Mouse (Mus musculus): ENCODE results near the gene Gata5.

Gata5 gene

DNA sequence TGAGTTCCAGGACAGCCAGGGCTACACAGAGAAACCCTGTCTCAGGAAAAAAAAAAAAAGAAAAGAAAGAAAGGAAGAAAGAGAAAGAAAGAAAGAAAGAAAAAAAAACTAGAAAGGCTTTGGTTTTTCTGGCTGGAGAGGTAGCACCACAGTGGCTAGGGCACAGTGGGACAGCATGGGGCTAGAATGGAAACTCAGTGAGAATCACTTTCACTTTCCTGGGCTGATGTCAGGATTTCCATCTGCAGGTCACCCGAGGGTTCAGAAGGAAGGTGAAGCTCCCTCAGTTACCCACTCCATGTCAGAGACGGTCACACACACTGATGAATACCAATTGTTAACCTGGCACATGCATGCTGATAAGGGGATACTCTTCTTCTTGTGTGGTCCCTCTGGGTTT lies 26.8 kb downstream of the Gata5 start:
- in situ Hi-C loops (cut with MboI, MseI): no loop called here

DNA sequence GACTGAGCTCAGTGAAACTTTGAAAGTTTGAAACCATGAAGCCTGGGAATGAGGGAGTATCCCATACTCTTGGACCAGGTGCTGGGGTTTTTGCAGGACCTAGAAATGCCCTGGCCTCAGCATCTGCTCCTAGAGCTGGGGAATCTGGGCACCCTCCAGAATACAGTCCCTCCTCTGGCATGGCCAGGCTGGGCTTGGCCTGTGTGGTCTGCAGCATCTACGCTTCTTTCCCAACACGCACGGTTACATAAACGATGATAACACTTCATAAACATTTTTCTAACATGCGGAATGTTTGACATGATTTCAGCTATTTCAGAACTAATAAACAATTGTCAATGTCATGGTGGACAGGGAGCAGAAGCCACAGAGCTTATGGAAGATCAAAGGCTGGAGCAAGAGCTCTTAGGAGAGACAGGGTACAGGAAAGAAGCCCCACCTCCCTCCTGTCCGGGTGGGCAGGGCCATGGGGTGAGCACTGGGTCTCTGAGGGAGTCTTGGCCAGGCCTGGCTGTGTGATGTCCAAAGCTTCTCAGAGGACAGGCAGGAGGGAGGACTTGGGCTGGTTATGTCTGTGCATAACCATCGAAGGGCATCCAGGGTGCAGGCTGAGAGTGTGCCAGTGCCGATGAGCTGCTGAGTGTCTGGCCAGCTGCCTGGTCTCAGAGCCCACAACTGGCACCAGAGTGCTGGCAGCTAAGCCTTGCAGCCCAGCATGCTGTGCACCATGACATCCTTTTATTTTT lies 27.9 kb downstream of the Gata5 start:
- in situ Hi-C loops (cut with MboI, MseI): no loop called here

DNA sequence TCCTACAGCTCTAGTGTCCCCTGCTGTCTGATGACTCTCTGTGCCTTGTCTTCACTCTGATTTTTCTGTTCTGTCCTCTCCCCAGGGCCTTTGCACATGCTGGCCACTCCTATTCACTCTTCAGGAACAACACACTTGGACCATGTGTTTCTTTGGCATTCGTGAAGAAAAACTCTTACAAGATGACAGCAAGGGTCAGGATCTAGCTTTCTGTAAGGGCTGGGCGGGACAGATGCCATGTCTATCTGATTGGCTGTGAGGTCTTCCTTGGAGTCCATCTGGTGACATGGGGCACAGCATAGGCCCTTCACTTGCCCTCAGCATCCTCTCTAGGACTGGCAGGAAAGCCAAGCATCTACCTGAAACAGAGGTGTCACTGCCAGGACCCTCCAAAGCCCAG lies 28.5 kb downstream of the Gata5 start:
- in situ Hi-C loops (cut with MboI, MseI): no loop called here

GRCm38 (mm10) chr2:180305490-180305889 lies 29.0 kb downstream of the Gata5 start:
- in situ Hi-C loops (cut with MboI, MseI): no loop called here

- in situ Hi-C loops (cut with MboI, MseI): no loop called here
Measured at GRCm38 (mm10) chr2:180304554-180304953, 29.9 kb downstream of the Gata5 start.

- in situ Hi-C loops (cut with MboI, MseI): no loop called here
Measured at GRCm38 (mm10) chr2:180303468-180303867, 31.0 kb downstream of the Gata5 start.

DNA sequence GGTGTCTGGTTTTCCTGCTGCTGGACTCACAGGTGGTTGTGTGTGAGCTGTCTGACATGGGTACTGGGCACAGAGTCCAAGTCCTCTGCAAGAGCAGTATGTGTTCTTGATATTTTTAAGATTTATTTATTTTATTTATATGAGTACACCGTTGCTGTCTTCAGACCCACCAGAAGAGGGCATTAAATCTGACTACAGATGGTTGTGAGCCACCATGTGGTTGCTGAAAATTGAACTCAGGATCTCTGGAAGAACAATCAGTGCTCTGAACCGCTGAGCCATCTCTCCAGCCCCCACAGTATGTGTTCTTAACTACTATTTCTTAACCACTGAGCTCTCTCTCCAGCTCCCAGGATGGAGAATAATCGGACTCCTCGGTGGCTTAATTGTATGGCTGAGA lies 32.3 kb downstream of the Gata5 start:
- in situ Hi-C loops (cut with MboI, MseI): no loop called here

GRCm38 (mm10) chr2:180300771-180301170 lies 33.7 kb downstream of the Gata5 start:
- in situ Hi-C loops (cut with MboI, MseI): no loop called here

DNA sequence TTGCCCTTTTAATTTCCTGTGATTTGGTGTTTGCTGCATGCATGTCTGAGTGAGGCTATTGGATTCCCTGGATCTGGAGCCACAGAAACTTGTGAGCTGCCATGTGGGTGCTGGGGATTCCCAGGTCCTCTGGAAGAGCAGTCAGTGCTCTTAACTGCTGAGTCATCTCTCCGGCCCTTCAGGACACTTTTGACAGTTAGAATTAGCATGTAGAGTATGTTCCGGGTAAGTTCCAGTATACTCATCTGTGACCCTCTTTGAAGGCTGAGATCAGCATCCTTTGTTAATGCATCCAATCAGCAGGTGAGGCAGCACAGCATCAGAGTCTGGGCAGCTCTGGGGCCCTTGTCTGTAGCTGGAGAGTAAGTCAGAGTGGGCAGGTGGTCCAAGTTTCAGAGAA lies 34.2 kb downstream of the Gata5 start:
- in situ Hi-C loops (cut with MboI, MseI): no loop called here

DNA sequence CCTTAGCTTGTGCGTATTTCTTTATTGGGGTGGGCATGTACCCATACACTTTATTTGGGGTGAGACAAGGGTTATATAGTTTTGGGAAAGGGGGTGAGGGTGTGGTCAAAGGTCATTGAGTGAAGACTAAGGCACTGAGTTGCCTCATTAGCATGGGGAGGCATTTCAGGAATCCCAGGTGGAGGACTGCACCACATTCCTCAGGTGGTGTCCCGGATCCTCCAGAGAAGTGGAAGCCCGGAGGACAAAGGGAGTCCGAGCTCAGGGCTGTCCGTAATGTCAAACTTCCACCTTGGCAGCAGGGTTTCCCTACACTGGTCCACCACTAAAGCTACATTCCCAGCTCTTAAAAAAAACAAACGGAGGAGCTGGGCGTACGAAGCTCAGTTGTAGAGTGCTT lies 41.6 kb downstream of the Gata5 start:
- in situ Hi-C loops (cut with MboI, MseI): loop anchor here in 1 of 2 experiments (10.0 kb wide), 2 partner anchors 478 to 1998 kb away; no protein-coding TSS in a partner anchor

GRCm38 (mm10) chr2:180292026-180292425 lies 42.5 kb downstream of the Gata5 start:
- in situ Hi-C loops (cut with MboI, MseI): loop anchor here in 1 of 2 experiments (10.0 kb wide), 2 partner anchors 477 to 1997 kb away; no protein-coding TSS in a partner anchor

DNA sequence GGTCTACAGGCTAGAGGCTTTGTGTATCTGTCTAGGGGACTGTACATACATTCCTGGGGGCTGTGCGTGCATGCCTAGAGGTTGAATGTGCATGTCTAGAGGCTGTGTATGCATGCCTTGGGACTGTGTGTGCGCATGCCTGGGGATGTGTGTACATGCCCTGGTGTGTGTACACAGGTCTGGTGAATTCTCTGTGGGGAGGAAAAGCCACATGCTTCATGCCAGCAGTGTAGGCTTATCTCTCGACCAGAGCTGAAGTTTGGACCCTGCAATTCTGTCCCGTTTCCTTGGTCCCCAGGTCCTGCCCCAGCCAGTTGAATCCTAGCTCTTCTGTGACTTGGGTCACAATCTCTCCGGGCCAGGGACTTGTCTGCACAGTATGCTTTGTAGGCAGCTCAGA lies 42.9 kb downstream of the Gata5 start:
- in situ Hi-C loops (cut with MboI, MseI): loop anchor here in 1 of 2 experiments (10.0 kb wide), 2 partner anchors 477 to 1997 kb away; no protein-coding TSS in a partner anchor

DNA sequence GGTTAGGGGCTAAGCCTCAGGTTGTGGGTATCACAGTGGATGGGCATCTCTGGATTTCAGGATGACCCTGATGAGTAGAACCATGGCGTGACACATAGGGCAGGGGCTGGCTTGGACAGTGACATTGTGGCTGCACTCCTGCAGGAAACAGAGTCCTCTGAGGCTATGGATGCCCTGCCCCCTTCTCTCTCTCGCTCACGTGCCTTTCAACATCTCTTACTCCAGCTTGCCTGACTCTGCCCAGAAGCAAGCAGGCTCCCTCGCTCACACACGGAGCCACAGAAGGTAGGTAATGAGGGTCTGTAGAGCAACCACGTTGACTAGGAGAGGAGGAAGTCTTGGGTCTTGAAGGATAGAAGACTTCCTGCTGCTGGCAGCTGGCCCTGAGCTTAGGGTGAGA lies 44.0 kb downstream of the Gata5 start:
- in situ Hi-C loops (cut with MboI, MseI): loop anchor here in 1 of 2 experiments (10.0 kb wide), 2 partner anchors 476 to 1996 kb away; no protein-coding TSS in a partner anchor

- in situ Hi-C loops (cut with MboI, MseI): loop anchor here in 1 of 2 experiments (5.0 to 10.0 kb wide), 4 partner anchors 33 to 1995 kb away; no protein-coding TSS in a partner anchor
Measured at GRCm38 (mm10) chr2:180289440-180290108, 44.9 kb downstream of the Gata5 start, which contains the start of gene Rbbp8nl. Rbbp8nl (minus strand) TSS chr2:180289879.

DNA sequence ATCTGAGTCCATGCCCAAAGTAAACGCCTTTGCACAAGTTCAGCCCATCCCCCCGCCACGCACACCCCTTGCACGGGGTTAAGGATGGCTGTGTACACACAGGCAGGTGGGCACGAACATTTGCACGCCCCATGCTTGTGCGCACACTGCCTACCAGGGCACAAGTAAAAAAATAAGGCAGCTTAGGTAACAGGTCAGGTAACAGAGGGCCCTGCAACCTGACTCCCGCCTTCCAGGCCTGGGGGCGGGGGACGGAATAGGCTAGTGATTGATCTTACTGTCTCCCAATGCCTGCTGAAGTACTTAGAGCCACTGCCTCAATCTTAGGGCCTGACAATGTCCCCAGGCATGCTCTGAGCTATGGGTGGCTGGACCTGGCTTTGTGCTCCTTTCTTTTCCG lies 45.5 kb downstream of the Gata5 start:
- in situ Hi-C loops (cut with MboI, MseI): loop anchor here in 1 of 2 experiments (5.0 kb wide), 2 partner anchors 33 to 58 kb away; no protein-coding TSS in a partner anchor

GRCm38 (mm10) chr2:180279321-180279720 lies 55.2 kb downstream of the Gata5 start:
- in situ Hi-C loops (cut with MboI, MseI): loop anchor here in 1 of 2 experiments (5.0 kb wide), 1 partner anchor 68 kb away; no protein-coding TSS in a partner anchor

GRCm38 (mm10) chr2:180277773-180278320 lies 56.7 kb downstream of the Gata5 start:
- in situ Hi-C loops (cut with MboI, MseI): loop anchor here in 1 of 2 experiments (5.0 kb wide), 1 partner anchor 69 kb away; no protein-coding TSS in a partner anchor

- in situ Hi-C loops (cut with MboI, MseI): loop anchor here in 1 of 2 experiments (5.0 kb wide), 1 partner anchor 70 kb away; no protein-coding TSS in a partner anchor
Measured at GRCm38 (mm10) chr2:180276851-180277259, 57.6 kb downstream of the Gata5 start.

DNA sequence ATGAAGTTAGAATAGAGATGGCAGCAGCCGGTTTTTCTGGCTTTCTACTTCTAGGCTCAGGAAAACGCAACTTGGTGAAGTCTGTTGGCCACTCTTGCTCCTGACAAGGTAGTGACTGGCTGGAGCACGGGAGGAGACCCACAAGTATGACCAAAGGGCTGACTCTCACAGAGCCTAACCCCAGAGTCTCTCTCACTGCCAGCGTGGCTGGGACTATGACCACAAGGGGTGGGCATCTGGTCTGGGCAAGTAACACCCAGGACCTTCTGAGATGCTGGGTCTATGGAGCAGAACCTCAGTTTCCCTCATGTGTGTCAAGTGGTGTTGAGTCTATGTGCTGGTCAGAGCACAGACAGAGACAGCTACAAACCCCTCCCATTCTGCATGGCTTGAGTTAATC lies 58.1 kb downstream of the Gata5 start:
- in situ Hi-C loops (cut with MboI, MseI): loop anchor here in 1 of 2 experiments (5.0 kb wide), 1 partner anchor 71 kb away; no protein-coding TSS in a partner anchor

DNA sequence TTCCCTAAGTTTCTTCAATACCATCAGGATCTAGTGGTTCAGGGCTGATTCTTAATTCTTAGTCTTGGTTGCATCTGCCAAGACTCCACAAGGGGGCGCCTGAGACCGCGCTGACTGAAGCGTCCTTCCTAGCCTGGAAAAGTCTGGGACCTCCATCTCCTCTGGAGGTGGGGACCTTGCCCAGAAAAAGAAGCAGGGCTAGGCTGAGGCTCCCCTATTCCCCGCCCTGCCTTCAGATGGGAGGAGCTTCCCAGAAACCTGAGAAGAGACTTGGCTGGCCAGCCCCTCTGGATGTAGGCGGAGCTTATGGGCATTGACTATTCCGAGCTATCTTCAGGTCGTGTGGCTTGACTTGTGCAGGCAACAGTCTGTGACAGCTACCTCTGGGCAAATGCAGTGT lies 58.7 kb downstream of the Gata5 start:
- in situ Hi-C loops (cut with MboI, MseI): loop anchor here in 1 of 2 experiments (5.0 kb wide), 1 partner anchor 71 kb away; no protein-coding TSS in a partner anchor

Data from T-helper 17 cell (primary cell).